Mouse (Mus musculus): ENCODE measurements around the gene Rbp1. TPM values are rescaled to one million over a fixed set of nuclear protein-coding genes. Genes with fewer than 3 reads are reported as not detected.

The Rbp1 gene
- polyA plus RNA-seq, 1 experiment from 2014 or later, result 45.7 TPM

GRCm38 (mm10) chr9:98387741-98388632 is 34.8 kb upstream of the Rbp1 start:
- Histone ChIP-seq H3K4me3 (ENCODE audit: low read depth, low read length) (no peak overlapping the region), H3K27ac (replicated peaks) (no peak overlapping the region), H3K4me2 (replicated peaks; ENCODE audit: low read depth) (no peak overlapping the region), H3K9me3 (ENCODE audit: control insufficient read depth, low read length) (no peaks in the 10 kb centered on the region), H3K27me3 (ENCODE audit: control insufficient read depth, insufficient read depth, low read length) (no peaks in the 10 kb centered on the region), H3K9ac (ENCODE audit: low read length) (no peak overlapping the region), H3K36me3 (ENCODE audit: control insufficient read depth, insufficient read depth, low read length) (no peaks in the 10 kb centered on the region), H3K4me1 (replicated peaks; ENCODE audit: control insufficient read depth, insufficient read depth) (no peaks in the 10 kb centered on the region)
- TF ChIP-seq EP300 (optimal IDR thresholded peaks at IDR 0.05) (no peak), CTCF (IDR thresholded peaks at IDR 0.05; ENCODE audit: low read depth) (no peak)
- no peak for ATAC-seq (ENCODE audit: low FRiP score, low TSS enrichment)
- 74% methylated on average over 10 of the region's 10 CpGs for WGBS
- no peak for DNase-seq (ENCODE audit: low spot score)

GRCm38 (mm10) chr9:98388633-98388965 is 34.2 kb upstream of the Rbp1 start:
- 87% methylated on average over 5 of the region's 5 CpGs for WGBS
- no peak for ATAC-seq (ENCODE audit: low FRiP score, low TSS enrichment)
- no peak overlapping the region for H3K9ac ChIP-seq (ENCODE audit: low read length)
- DNase-seq (ENCODE audit: low spot score), result no peak
- H3K4me2 ChIP-seq (replicated peaks; ENCODE audit: low read depth), result no peak overlapping the region
- H3K27me3 ChIP-seq (ENCODE audit: control insufficient read depth, insufficient read depth, low read length), result no peaks in the 10 kb centered on the region
- no peaks in the 10 kb centered on the region for H3K9me3 ChIP-seq (ENCODE audit: control insufficient read depth, low read length)
- TF ChIP-seq EP300 (optimal IDR thresholded peaks at IDR 0.05) (no peak), CTCF (IDR thresholded peaks at IDR 0.05; ENCODE audit: low read depth) (no peak)
- no peaks in the 10 kb centered on the region for H3K36me3 ChIP-seq (ENCODE audit: control insufficient read depth, insufficient read depth, low read length)
- H3K4me3 ChIP-seq (ENCODE audit: low read depth, low read length), result no peak overlapping the region
- no peak overlapping the region for H3K27ac ChIP-seq (replicated peaks)
- no peaks in the 10 kb centered on the region for H3K4me1 ChIP-seq (replicated peaks; ENCODE audit: control insufficient read depth, insufficient read depth)

- Histone ChIP-seq H3K4me2 (replicated peaks; ENCODE audit: low read depth) (no peak overlapping the region), H3K9me3 (ENCODE audit: control insufficient read depth, low read length) (no peaks in the 10 kb centered on the region), H3K36me3 (ENCODE audit: control insufficient read depth, insufficient read depth, low read length) (no peaks in the 10 kb centered on the region), H3K4me1 (replicated peaks; ENCODE audit: control insufficient read depth, insufficient read depth) (no peaks in the 10 kb centered on the region), H3K9ac (ENCODE audit: low read length) (no peak overlapping the region), H3K27ac (replicated peaks) (no peak overlapping the region), H3K27me3 (ENCODE audit: control insufficient read depth, insufficient read depth, low read length) (no peaks in the 10 kb centered on the region), H3K4me3 (ENCODE audit: low read depth, low read length) (no peak overlapping the region)
- no peak for TF ChIP-seq CTCF (IDR thresholded peaks at IDR 0.05; ENCODE audit: low read depth)
- TF ChIP-seq EP300 (optimal IDR thresholded peaks at IDR 0.05), result no peak
- WGBS, result 82% methylated on average over 4 of the region's 4 CpGs
- DNase-seq (ENCODE audit: low spot score) (no peak), ATAC-seq (ENCODE audit: low FRiP score, low TSS enrichment) (no peak)
These were observed 29.3 kb upstream of the Rbp1 start for GRCm38 (mm10) chr9:98393496-98393895.

- no peaks in the 10 kb centered on the region for H3K27me3 ChIP-seq (ENCODE audit: control insufficient read depth, insufficient read depth, low read length)
- H3K4me2 ChIP-seq (replicated peaks; ENCODE audit: low read depth), result no peak overlapping the region
- ATAC-seq (ENCODE audit: low FRiP score, low TSS enrichment) (no peak), DNase-seq (ENCODE audit: low spot score) (no peak)
- H3K4me1 ChIP-seq (replicated peaks; ENCODE audit: control insufficient read depth, insufficient read depth), result no peaks in the 10 kb centered on the region
- TF ChIP-seq EP300 (optimal IDR thresholded peaks at IDR 0.05), result no peak
- H3K4me3 ChIP-seq (ENCODE audit: low read depth, low read length), result no peak overlapping the region
- 62% methylated on average over 6 of the region's 6 CpGs for WGBS
- H3K36me3 ChIP-seq (ENCODE audit: control insufficient read depth, insufficient read depth, low read length), result no peaks in the 10 kb centered on the region
- no peak overlapping the region for H3K9ac ChIP-seq (ENCODE audit: low read length)
- H3K27ac ChIP-seq (replicated peaks), result no peak overlapping the region
- H3K9me3 ChIP-seq (ENCODE audit: control insufficient read depth, low read length), result no peaks in the 10 kb centered on the region
These were observed 25.6 kb upstream of the Rbp1 start for GRCm38 (mm10) chr9:98397211-98397610.

GRCm38 (mm10) chr9:98397866-98398265 is 24.9 kb upstream of the Rbp1 start:
- 59% methylated on average over 3 of the region's 3 CpGs for WGBS
- H3K9ac ChIP-seq (ENCODE audit: low read length), result no peak overlapping the region

GRCm38 (mm10) chr9:98400185-98400894 is 22.4 kb upstream of the Rbp1 start:
- Histone ChIP-seq H3K36me3 (ENCODE audit: control insufficient read depth, insufficient read depth, low read length) (no peaks in the 10 kb centered on the region), H3K4me1 (replicated peaks; ENCODE audit: control insufficient read depth, insufficient read depth) (no peaks in the 10 kb centered on the region), H3K4me3 (ENCODE audit: low read depth, low read length) (no peak overlapping the region), H3K9ac (ENCODE audit: low read length) (no peak overlapping the region), H3K27me3 (ENCODE audit: control insufficient read depth, insufficient read depth, low read length) (no peaks in the 10 kb centered on the region), H3K4me2 (replicated peaks; ENCODE audit: low read depth) (no peak overlapping the region), H3K27ac (replicated peaks) (no peak overlapping the region), H3K9me3 (ENCODE audit: control insufficient read depth, low read length) (no peaks in the 10 kb centered on the region)
- peak; percentile 57; the same call in 1 of the 2 replicates for ATAC-seq (ENCODE audit: low FRiP score, low TSS enrichment)
- no peak for DNase-seq (ENCODE audit: low spot score)
- TF ChIP-seq CTCF (IDR thresholded peaks at IDR 0.05; ENCODE audit: low read depth) (no peak), EP300 (optimal IDR thresholded peaks at IDR 0.05) (no peak)
- WGBS, result 66% methylated on average over 13 of the region's 13 CpGs

More at GRCm38 (mm10) chr9:98397866-98398265, 24.9 kb upstream of the Rbp1 start:
- DNase-seq (ENCODE audit: low spot score) (no peak), ATAC-seq (ENCODE audit: low FRiP score, low TSS enrichment) (no peak)
- H3K27me3 ChIP-seq (ENCODE audit: control insufficient read depth, insufficient read depth, low read length), result no peaks in the 10 kb centered on the region
- TF ChIP-seq CTCF (IDR thresholded peaks at IDR 0.05; ENCODE audit: low read depth), result no peak
- no peak for TF ChIP-seq EP300 (optimal IDR thresholded peaks at IDR 0.05)
- no peaks in the 10 kb centered on the region for H3K9me3 ChIP-seq (ENCODE audit: control insufficient read depth, low read length)
- H3K4me1 ChIP-seq (replicated peaks; ENCODE audit: control insufficient read depth, insufficient read depth), result no peaks in the 10 kb centered on the region
- no peak overlapping the region for H3K4me3 ChIP-seq (ENCODE audit: low read depth, low read length)
- no peaks in the 10 kb centered on the region for H3K36me3 ChIP-seq (ENCODE audit: control insufficient read depth, insufficient read depth, low read length)
- no peak overlapping the region for H3K27ac ChIP-seq (replicated peaks)
- no peak overlapping the region for H3K4me2 ChIP-seq (replicated peaks; ENCODE audit: low read depth)

All from stomach, postnatal 0 days (tissue).